Mouse (Mus musculus) retina, adult 2 months (tissue): ENCODE measurements around the gene Alox12.

ENCODE experiments used
- DNase-seq: peaks from one replicate; pipeline ENCODE4 v3.0.0-alpha.2; 2012; ENCODE audit warnings: low read depth, low spot score

The Alox12 gene

GRCm38 (mm10) chr11:70220731-70221602, 34.2 kb downstream of the Alox12 start, which contains the start of gene Slc16a13:
Gene Slc16a13 (minus strand): TSS chr11:70221064.
- DNase-seq, result no peak

- DNase-seq, result no peak
These were observed 34.8 kb downstream of the Alox12 start for GRCm38 (mm10) chr11:70220323-70220722.

GRCm38 (mm10) chr11:70219873-70220272, 35.3 kb downstream of the Alox12 start:
- DNase-seq, result no peak

GRCm38 (mm10) chr11:70218741-70219470, 36.2 kb downstream of the Alox12 start:
- DNase-seq, result no peak

GRCm38 (mm10) chr11:70218039-70218438, 37.1 kb downstream of the Alox12 start:
- no peak for DNase-seq

- DNase-seq, result no peak
These were observed 39.0 kb downstream of the Alox12 start for GRCm38 (mm10) chr11:70216103-70216502.

GRCm38 (mm10) chr11:70215301-70215700, 39.9 kb downstream of the Alox12 start:
- no peak for DNase-seq

- DNase-seq, result no peak
These were observed 40.3 kb downstream of the Alox12 start for GRCm38 (mm10) chr11:70214856-70215209.

- DNase-seq, result no peak
These were observed 40.8 kb downstream of the Alox12 start for GRCm38 (mm10) chr11:70214191-70214855.

GRCm38 (mm10) chr11:70213736-70214135, 41.4 kb downstream of the Alox12 start:
- no peak for DNase-seq

GRCm38 (mm10) chr11:70212896-70213295, 42.3 kb downstream of the Alox12 start:
- no peak for DNase-seq

- no peak for DNase-seq
These were observed 42.7 kb downstream of the Alox12 start, which contains the start of gene Slc16a11 for GRCm38 (mm10) chr11:70212423-70212822. Gene Slc16a11 (plus strand): TSS chr11:70212752.

- DNase-seq, result no peak
These were observed 43.2 kb downstream of the Alox12 start for GRCm38 (mm10) chr11:70211972-70212371.

- no peak for DNase-seq
These were observed 44.5 kb downstream of the Alox12 start for GRCm38 (mm10) chr11:70210681-70211080.

- no peak for DNase-seq
These were observed 46.3 kb downstream of the Alox12 start for GRCm38 (mm10) chr11:70208778-70209388.

GRCm38 (mm10) chr11:70207283-70207682, 47.9 kb downstream of the Alox12 start:
- no peak for DNase-seq

GRCm38 (mm10) chr11:70206801-70207200, 48.4 kb downstream of the Alox12 start:
- DNase-seq, result no peak

- peak; percentile 56 for DNase-seq
These were observed 53.5 kb downstream of the Alox12 start for GRCm38 (mm10) chr11:70201691-70202090.

- no peak for DNase-seq
These were observed 55.0 kb downstream of the Alox12 start for GRCm38 (mm10) chr11:70200036-70200608.

- DNase-seq, result no peak
These were observed 56.0 kb downstream of the Alox12 start for GRCm38 (mm10) chr11:70199107-70199506.

- no peak for DNase-seq
These were observed 56.8 kb downstream of the Alox12 start for GRCm38 (mm10) chr11:70198332-70198731.
